Mouse (Mus musculus): ENCODE data around the gene Wdr66. TPM values are rescaled to one million over a fixed set of nuclear protein-coding genes. Genes with fewer than 3 reads are reported as not detected.
A peak's percentile ranks its signal among the peaks of the same experiment; 100 is the strongest.

Gene Wdr66
- polyA plus RNA-seq, 1 experiment from 2014 or later = 0.64 TPM

- WGBS (ENCODE audit: insufficient replicate concordance) = 77% methylated on average over 6 of the region's 6 CpGs
- Histone ChIP-seq H3K9me3 (replicated peaks; ENCODE audit: control insufficient read depth, low read length) (no peaks in the 10 kb centered on the region), H3K9ac (ENCODE audit: low read depth, low read length) (no peak overlapping the region), H3K4me2 (no peak overlapping the region), H3K27me3 (ENCODE audit: control insufficient read depth, insufficient read depth, low read length) (no peaks in the 10 kb centered on the region), H3K36me3 (ENCODE audit: control insufficient read depth, insufficient read depth, low read length) (no peaks in the 10 kb centered on the region), H3K4me1 (ENCODE audit: control insufficient read depth, insufficient read depth, low read length) (no peaks in the 10 kb centered on the region), H3K4me3 (ENCODE audit: low read depth, low read length) (no peak overlapping the region), H3K27ac (ENCODE audit: low read depth, low read length) (no peak overlapping the region)
- ATAC-seq (replicated peaks; ENCODE audit: insufficient number of reproducible peaks, low FRiP score, low TSS enrichment) = no peak
Measured at GRCm38 (mm10) chr5:123333566-123333965, 81.7 kb downstream of the Wdr66 start.

GRCm38 (mm10) chr5:123336205-123336961 is 84.5 kb downstream of the Wdr66 start:
- H3K36me3 ChIP-seq (ENCODE audit: control insufficient read depth, insufficient read depth, low read length) = no peaks in the 10 kb centered on the region
- no peaks in the 10 kb centered on the region for H3K27me3 ChIP-seq (ENCODE audit: control insufficient read depth, insufficient read depth, low read length)
- no peak overlapping the region for H3K4me3 ChIP-seq (ENCODE audit: low read depth, low read length)
- no peak overlapping the region for H3K27ac ChIP-seq (ENCODE audit: low read depth, low read length)
- no peak overlapping the region for H3K9ac ChIP-seq (ENCODE audit: low read depth, low read length)
- 74% methylated on average over 4 of the region's 4 CpGs for WGBS (ENCODE audit: insufficient replicate concordance)
- H3K4me2 ChIP-seq = no peak overlapping the region
- no peaks in the 10 kb centered on the region for H3K4me1 ChIP-seq (ENCODE audit: control insufficient read depth, insufficient read depth, low read length)
- ATAC-seq (replicated peaks; ENCODE audit: insufficient number of reproducible peaks, low FRiP score, low TSS enrichment) = no peak
- H3K9me3 ChIP-seq (replicated peaks; ENCODE audit: control insufficient read depth, low read length) = no peaks in the 10 kb centered on the region

- Histone ChIP-seq H3K27me3 (ENCODE audit: control insufficient read depth, insufficient read depth, low read length) (no peaks in the 10 kb centered on the region), H3K9me3 (replicated peaks; ENCODE audit: control insufficient read depth, low read length) (no peaks in the 10 kb centered on the region), H3K27ac (ENCODE audit: low read depth, low read length) (no peak overlapping the region), H3K36me3 (ENCODE audit: control insufficient read depth, insufficient read depth, low read length) (no peaks in the 10 kb centered on the region), H3K9ac (ENCODE audit: low read depth, low read length) (no peak overlapping the region), H3K4me3 (ENCODE audit: low read depth, low read length) (no peak overlapping the region), H3K4me2 (no peak overlapping the region), H3K4me1 (ENCODE audit: control insufficient read depth, insufficient read depth, low read length) (peaks cover 2% of the 10 kb centered on the region; the same call in 1 of the 2 replicates)
- 65% methylated on average over 3 of the region's 3 CpGs for WGBS (ENCODE audit: insufficient replicate concordance)
- ATAC-seq (replicated peaks; ENCODE audit: insufficient number of reproducible peaks, low FRiP score, low TSS enrichment) = no peak
Measured at GRCm38 (mm10) chr5:123338463-123338862, 86.6 kb downstream of the Wdr66 start.

- Histone ChIP-seq H3K36me3 (ENCODE audit: control insufficient read depth, insufficient read depth, low read length) (no peaks in the 10 kb centered on the region), H3K27ac (ENCODE audit: low read depth, low read length) (peak within 1 kb of the TSS; percentile 98), H3K27me3 (ENCODE audit: control insufficient read depth, insufficient read depth, low read length) (no peaks in the 10 kb centered on the region), H3K4me1 (ENCODE audit: control insufficient read depth, insufficient read depth, low read length) (peaks cover 24% of the 10 kb centered on the region), H3K9me3 (replicated peaks; ENCODE audit: control insufficient read depth, low read length) (no peaks in the 10 kb centered on the region), H3K4me3 (ENCODE audit: low read depth, low read length) (peak within 1 kb of the TSS; percentile 93), H3K4me2 (peak within 1 kb of the TSS; percentile 91), H3K9ac (ENCODE audit: low read depth, low read length) (peak within 1 kb of the TSS; percentile 88)
- peak; percentile 81 for ATAC-seq (replicated peaks; ENCODE audit: insufficient number of reproducible peaks, low FRiP score, low TSS enrichment)
- 1% methylated on average over 62 of the region's 69 CpGs for WGBS (ENCODE audit: insufficient replicate concordance)
Measured at GRCm38 (mm10) chr5:123343707-123344627, 92.1 kb downstream of the Wdr66 start, which contains the start of gene Bcl7a. Bcl7a (plus strand) TSS chr5:123343834.

- Histone ChIP-seq H3K4me2 (peak overlapping the region; percentile 91), H3K9me3 (replicated peaks; ENCODE audit: control insufficient read depth, low read length) (no peaks in the 10 kb centered on the region), H3K9ac (ENCODE audit: low read depth, low read length) (peak overlapping the region; percentile 88), H3K4me1 (ENCODE audit: control insufficient read depth, insufficient read depth, low read length) (peaks cover 24% of the 10 kb centered on the region), H3K36me3 (ENCODE audit: control insufficient read depth, insufficient read depth, low read length) (no peaks in the 10 kb centered on the region), H3K27ac (ENCODE audit: low read depth, low read length) (peak overlapping the region; percentile 98), H3K4me3 (ENCODE audit: low read depth, low read length) (peak overlapping the region; percentile 93), H3K27me3 (ENCODE audit: control insufficient read depth, insufficient read depth, low read length) (no peaks in the 10 kb centered on the region)
- ATAC-seq (replicated peaks; ENCODE audit: insufficient number of reproducible peaks, low FRiP score, low TSS enrichment) = peak; percentile 11
- under 1% methylated on average over 51 of the region's 51 CpGs for WGBS (ENCODE audit: insufficient replicate concordance)
Measured at GRCm38 (mm10) chr5:123344628-123344962, 92.7 kb downstream of the Wdr66 start.

GRCm38 (mm10) chr5:123344963-123345852 is 93.3 kb downstream of the Wdr66 start:
- Histone ChIP-seq H3K27ac (ENCODE audit: low read depth, low read length) (peak overlapping the region; percentile 98), H3K27me3 (ENCODE audit: control insufficient read depth, insufficient read depth, low read length) (no peaks in the 10 kb centered on the region), H3K4me3 (ENCODE audit: low read depth, low read length) (peak overlapping the region; percentile 93), H3K4me1 (ENCODE audit: control insufficient read depth, insufficient read depth, low read length) (peaks cover 25% of the 10 kb centered on the region), H3K36me3 (ENCODE audit: control insufficient read depth, insufficient read depth, low read length) (no peaks in the 10 kb centered on the region), H3K9me3 (replicated peaks; ENCODE audit: control insufficient read depth, low read length) (no peaks in the 10 kb centered on the region), H3K4me2 (peak overlapping the region; percentile 91), H3K9ac (ENCODE audit: low read depth, low read length) (peak overlapping the region; percentile 88)
- under 1% methylated on average over 51 of the region's 87 CpGs for WGBS (ENCODE audit: insufficient replicate concordance)
- ATAC-seq (replicated peaks; ENCODE audit: insufficient number of reproducible peaks, low FRiP score, low TSS enrichment) = peak; percentile 46; the same call in 1 of the 2 replicates

- Histone ChIP-seq H3K4me2 (peak overlapping the region; percentile 91), H3K27me3 (ENCODE audit: control insufficient read depth, insufficient read depth, low read length) (no peaks in the 10 kb centered on the region), H3K9ac (ENCODE audit: low read depth, low read length) (peak overlapping the region; percentile 88), H3K4me1 (ENCODE audit: control insufficient read depth, insufficient read depth, low read length) (peaks cover 34% of the 10 kb centered on the region), H3K9me3 (replicated peaks; ENCODE audit: control insufficient read depth, low read length) (no peaks in the 10 kb centered on the region), H3K27ac (ENCODE audit: low read depth, low read length) (peak overlapping the region; percentile 98), H3K4me3 (ENCODE audit: low read depth, low read length) (peak overlapping the region; percentile 93), H3K36me3 (ENCODE audit: control insufficient read depth, insufficient read depth, low read length) (no peaks in the 10 kb centered on the region)
- 3% methylated on average over 22 of the region's 22 CpGs for WGBS (ENCODE audit: insufficient replicate concordance)
- no peak for ATAC-seq (replicated peaks; ENCODE audit: insufficient number of reproducible peaks, low FRiP score, low TSS enrichment)
Measured at GRCm38 (mm10) chr5:123345853-123346654, 94.2 kb downstream of the Wdr66 start.
